Mouse (Mus musculus) cortical plate, adult 2 months (tissue): ENCODE measurements around the gene Rab3gap2.
A peak's percentile ranks its signal among the peaks of the same experiment; 100 is the strongest.

Experiments
- CTCF ChIP-seq: fragments of 200-500 bp; IDR thresholded peaks from 2 replicates; pipeline ENCODE4 v1.5.1; 2011; ENCODE audit warnings: mild to moderate bottlenecking, control low read depth, low read length; ENCODE audit not compliant: insufficient read depth; ENCODE audit errors: extremely low read depth
- POLR2A ChIP-seq: fragments of 200-500 bp; IDR thresholded peaks from 2 replicates; pipeline ENCODE4 v1.6.1; 2011; ENCODE audit warnings: mild to moderate bottlenecking, low read length, control low read depth; ENCODE audit not compliant: insufficient read depth; ENCODE audit errors: extremely low read depth

DNA sequence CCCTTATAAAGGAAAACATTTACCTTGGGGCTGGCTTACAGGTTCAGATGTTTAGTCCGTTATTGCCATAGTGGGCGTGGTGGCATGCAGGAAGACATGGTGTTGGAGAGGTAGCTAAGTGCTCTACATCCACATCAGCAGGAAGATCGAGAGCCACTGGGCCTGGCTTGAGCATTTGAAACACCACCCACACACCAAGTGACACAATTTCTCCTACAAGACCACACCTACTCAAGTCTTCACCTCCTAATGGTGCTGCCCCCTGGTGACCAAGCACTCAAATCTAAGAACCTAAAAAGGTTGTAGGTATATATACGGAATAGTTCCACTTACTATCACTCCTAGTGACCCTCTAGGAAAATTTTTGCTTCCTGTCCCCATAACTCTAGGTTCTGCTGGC lies 32.6 kb downstream of the Rab3gap2 start:
- TF ChIP-seq POLR2A (no peak), CTCF (0 out of 2 replicates have a peak, but pooled peaks have one; percentile 5)
